Mouse (Mus musculus) cerebellum, postnatal 14 days (tissue): ENCODE data around the gene Asic2.
A peak's percentile ranks its signal among the peaks of the same experiment; 100 is the strongest.

Source experiments
- DNase-seq, 2 experiments: peaks; one replicate each; pipeline ENCODE4 v3.0.0; 2021; ENCODE audit warnings: mixed read lengths in 2 of 2

The Asic2 gene

DNA sequence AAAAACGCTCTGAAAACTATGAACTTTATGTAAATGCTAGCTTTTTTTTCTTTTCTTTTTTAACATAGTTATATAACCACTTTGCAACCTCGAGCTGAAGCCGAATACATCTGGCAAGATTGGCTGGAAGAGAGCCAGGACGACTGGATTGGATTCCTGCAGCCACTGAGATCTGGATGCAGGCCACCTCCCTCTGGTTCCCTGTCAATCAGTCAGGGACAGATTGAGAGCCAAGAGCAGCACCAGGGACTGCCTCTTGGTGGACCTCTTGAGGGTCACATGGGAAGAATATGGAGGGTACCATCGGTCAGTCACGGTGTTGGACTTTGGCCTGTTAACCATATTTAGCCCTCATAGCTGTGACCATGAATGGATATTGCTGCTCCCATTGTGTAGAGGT, 994.3 kb downstream of the Asic2 start:
- DNase-seq: peak; percentile 45 to 67

DNA sequence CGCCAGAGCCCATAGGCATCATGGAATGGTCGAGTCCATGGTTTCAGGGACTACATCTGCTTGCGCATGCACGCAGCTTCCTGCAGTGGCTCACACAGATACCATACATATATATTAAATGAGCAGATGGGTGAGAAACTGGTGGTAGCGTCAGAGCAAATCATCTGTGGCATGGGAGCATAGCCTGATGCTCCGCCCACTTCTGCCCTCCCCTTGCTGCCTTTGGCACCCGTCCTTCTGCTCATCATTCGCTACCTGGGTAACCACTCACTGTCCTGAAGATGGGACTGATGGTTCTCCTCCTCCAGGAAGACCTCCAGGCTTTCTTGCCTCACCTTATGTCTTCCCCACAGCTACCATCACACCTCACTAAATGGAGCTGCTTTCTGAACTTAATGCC, 995.0 kb downstream of the Asic2 start:
- DNase-seq: no peak

DNA sequence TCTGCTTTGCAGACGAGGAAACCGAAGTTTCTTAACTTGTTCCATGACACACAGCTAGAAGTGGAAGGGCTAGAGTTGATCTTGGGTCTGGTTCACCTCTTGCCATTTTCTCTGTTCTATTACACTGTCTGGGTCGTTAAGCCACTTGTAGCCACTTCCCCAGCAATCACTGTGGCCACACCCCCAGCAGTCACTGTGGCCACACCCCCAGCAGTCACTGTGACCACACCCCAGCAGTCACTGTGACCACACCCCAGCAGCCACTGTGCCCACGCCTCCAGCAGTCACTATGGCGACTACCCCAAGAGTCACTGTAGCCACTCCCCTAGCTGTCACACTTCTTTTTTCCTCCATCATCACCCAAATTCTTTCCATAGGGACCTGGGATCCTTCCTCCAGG, 1000.7 kb downstream of the Asic2 start:
- DNase-seq: no peak

DNA sequence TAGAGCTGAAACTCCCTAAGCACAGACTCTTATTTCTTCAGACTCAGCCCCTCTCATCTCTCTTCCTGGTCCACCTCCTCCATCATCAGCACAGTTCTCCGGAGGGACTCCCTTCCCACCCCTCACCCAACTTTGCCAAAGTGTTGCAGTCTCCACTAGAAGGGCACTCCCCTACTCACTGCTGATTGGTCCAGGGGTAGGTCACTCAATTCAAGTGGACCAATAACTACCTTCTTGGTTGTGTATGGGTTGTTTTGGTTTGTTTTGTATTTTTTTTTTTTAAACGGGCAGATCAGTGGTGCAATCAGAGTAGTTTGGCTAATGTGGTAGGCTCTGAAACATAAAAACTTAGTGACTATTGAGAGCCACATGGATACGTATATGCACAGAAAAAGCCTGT, 1002.2 kb downstream of the Asic2 start:
- peak in 1 of 2 experiments; percentile 49 for DNase-seq

DNA sequence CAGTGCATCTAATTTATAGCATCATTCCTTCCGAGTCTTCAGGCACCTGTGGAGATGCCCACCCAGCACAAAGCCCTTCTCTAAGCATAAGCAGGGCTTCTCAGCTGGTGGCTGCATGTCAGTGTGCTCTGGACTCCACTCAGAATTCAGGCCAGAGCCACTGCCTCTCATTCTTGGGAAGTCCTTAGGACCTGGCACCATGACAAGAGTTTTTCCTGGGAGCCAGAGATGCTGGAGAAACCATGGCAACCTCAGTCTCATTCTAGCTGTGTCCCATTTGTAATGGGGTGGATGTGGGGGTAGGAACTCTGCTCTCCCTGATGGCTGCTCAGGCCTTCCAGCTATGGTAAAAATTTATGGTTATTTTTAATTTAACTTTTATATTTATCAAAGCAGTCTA, 1006.9 kb downstream of the Asic2 start:
- DNase-seq: peak; percentile 82 to 83

DNA sequence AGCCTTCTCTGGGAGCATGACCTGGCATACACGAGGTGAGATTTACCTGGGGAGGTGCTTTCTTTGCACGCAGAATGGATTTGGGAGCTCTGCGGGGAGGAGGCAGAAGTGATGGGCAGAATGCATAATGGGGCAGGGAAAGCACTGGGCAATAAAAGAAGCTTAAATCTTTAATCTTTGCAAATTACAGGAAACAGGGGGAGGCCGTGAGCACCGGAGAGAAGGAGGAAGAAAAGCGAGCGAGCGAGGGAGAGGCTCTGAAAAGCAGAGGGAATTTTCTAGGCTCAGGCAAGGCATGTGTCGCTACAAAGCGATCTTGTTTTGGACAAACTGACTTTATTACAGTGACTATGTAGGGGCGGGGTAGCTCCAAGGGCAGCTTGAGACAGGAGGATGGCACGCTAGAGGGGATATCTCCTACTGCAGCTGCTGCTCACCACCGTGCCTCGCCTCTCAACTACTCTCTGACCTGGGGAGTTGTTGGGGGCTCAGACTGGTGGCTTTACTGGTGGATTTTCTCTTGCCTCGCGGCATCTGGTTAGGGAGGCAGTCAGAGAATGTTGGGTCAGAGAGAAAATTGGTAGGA, 1010.1 kb downstream of the Asic2 start:
- DNase-seq: no peak

DNA sequence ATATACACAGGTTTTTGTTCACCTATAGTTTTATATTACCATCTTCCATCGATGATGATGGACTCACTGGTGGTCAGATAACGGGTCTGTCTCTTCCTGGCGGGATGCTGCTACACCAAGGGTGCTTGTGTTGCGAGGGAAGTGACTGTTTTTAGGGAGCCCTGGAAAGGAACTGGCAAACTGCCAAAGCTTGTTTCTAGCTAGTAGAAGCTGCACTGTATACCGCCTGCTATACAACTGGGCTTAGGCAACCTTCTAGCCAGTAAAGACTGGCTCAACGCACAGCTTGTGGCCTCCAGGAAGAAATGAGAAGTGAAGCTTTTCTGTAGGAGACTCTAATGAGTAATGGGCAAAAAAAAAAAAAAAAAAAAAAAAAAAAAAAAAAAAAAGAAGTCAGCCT, 1012.3 kb downstream of the Asic2 start:
- DNase-seq: peak; percentile 27 to 36

DNA sequence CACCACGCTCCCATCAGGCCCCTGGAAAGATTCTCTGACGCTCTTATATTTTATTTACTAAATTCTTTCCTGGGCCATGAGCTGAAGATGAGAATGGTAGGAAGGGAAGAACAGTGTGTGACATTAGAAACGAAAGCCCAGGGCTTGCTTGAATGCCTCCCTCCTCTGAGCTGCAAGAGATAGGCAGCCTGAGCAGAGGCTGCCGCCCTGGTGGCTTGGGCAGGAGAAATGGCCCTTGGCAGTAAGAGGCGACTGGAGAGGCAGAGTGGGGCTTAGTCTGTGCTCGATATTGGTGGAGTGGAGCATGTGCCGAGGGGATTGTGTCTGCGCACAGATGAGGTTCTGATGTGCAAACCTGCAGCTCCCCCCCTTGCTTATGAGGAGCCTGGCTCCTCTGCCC, 1014.1 kb downstream of the Asic2 start:
- peak in 1 of 2 experiments; percentile 32 for DNase-seq

DNA sequence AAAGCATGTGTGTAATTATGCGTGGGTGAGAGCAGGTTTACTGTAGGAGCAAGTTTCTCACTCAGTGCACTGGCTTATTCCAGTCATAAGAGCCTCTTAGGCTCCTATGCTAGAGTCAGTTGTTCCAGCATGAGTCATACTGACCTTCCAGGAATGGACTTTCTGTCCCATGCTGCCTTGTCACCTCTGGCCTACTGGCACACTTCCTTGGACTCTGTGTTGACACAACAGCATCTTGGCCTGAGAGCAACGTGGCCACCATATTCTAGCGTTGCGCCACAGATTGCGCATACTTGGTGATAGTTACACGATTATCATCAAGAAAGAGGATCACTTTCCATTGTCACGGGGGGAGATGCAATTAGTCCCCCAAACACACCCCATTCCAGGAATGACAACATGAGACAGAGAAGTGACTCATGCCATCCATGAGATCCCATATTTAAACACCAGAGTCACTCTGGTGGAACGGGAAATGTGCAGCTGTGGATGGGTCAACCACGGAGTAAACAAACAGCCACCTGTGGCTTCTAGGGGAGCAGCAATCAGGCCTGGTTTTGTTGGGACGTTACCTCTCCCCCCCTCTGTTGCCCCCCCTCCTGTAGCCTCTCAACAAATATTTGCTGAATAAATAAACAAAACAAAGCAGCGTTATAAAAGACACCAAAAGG, 1019.1 kb downstream of the Asic2 start:
- no peak for DNase-seq

DNA sequence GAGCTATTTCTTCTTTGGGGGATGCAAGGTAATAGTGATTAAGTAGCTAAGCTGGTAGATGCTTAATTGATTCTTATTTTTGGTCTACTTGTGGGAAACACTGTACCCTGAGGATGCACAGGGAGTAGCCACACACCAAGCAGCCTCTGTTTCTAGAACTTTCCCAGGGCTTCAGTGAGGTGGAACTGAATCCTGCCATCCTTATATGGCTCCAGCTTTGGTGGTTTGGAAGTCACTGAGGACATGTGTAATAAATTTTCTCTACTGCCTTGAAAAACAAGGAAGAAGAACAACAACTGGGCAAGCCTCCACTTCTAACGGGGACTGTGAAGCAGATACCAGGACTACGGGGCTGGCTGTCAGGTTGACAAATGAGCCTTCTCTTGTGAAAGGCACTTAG, 1020.2 kb downstream of the Asic2 start:
- no peak for DNase-seq

DNA sequence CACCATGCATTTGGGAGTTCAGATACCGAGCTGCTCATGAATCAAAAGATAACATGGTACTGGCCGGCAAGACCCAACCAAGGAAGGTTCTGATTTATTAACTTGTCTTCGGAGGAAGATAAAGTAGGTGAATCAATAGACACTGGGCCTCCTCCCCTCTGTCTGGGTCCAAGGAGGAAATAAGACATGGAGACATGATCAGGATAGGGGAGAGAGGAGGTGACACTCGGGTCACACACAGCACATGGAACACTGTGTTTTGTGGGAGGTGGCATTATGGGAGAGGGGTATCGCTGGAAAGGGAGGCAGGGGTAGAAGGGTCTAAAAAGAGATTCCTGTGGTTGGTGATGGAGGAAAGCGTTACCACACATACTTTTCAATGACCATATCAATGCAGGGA, 1022.1 kb downstream of the Asic2 start:
- DNase-seq: no peak

DNA sequence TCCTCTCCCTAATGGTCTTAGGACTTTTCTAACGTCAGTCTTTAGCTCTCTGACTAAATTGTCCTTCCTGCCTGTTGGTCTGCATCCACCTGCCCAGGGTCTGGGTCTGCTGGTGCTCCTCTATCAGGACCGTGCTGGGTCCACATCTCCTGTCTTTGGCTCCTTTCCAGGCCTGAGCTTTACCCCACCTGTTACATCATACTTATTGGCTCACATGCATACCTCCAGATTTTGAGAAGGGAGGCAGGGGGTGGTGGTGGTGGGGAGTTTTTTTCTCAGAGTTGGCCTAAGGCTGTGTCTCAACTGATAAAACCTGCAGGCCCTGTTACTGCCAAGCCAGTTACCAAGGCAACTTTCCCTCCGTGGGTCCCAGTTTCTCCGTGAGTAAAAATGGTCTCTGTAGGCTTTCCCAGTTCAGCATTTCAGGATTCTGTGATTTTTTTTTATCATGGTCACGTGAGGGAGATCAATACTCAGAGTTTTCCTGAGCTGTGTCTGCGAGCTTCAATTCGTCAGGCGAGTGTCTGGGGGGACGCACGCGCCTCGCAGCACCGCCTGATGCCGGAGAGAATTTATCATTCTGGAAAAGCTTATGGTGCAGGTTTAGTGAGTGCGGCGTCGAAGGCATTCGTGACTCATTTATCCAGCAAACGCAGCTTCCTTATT, 1044.8 kb downstream of the Asic2 start:
- peak; percentile 47 to 55 for DNase-seq

DNA sequence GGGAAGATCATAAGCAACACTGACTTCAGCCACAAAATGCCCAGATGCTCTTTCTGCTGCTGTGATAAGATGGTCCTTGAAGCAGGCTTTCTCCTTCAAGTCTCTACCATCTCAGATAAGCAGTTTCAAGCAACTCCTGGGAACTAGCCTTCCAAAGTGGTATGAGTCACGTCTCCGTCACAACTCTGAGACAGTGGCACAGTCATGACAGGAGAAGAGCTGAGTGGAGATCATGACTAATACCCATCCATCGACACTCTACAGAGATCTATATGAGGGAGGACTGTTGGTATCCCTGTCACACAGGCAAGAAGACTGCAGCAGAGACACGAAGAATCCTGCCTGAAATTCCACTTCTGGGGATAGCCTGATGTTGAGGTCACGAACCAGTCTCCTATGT, 1049.9 kb downstream of the Asic2 start:
- no peak for DNase-seq

DNA sequence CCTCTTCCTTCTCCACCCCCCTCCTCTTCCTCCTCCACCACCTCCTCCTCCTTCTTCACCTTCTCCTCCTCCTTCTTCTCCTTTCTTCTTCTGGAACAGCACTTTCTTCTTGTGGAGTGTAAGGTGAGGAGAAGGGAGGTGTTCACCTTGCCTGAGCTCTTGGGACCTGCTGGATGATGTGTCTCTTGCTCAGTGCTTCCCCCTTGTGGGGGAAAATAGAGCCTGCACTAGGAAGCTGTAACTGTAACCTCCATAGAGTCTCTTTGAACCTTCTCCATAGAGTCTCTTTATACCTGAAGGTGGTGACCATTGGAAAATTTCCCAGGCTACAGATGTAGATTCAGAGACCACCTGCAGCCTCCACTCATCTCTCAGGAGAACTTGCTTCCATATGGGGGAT, 1050.6 kb downstream of the Asic2 start:
- DNase-seq: peak in 1 of 2 experiments; percentile 52

DNA sequence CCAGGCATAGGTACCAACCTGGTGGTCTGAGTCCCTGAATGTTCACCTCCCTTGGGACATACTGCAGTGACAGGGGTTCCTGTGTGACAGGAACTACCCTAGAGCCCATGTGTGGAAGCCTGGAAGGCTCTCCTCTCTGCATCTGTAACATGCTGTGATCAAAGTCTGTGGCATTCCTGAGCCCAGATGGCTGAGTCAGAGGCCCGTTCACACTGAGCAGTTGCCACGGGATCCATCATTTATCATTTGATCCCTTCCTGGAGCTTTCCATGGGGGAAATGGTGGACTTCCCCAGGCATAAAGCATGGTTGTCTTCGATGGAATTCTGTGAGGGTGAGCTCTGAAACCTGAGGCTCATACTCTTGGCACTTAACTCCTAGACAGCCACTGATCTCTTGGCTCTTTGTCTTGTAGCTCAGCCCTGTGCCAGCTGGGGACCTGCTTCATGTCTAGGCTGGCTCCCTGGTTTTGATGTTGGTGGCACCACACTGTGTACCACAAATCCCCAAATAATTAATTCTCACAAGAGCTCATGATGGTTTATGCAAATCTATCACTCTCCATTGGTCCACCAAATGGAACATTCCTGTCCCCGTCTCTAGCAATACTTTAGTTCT, 1054.7 kb downstream of the Asic2 start:
- DNase-seq: peak; percentile 55 to 61

DNA sequence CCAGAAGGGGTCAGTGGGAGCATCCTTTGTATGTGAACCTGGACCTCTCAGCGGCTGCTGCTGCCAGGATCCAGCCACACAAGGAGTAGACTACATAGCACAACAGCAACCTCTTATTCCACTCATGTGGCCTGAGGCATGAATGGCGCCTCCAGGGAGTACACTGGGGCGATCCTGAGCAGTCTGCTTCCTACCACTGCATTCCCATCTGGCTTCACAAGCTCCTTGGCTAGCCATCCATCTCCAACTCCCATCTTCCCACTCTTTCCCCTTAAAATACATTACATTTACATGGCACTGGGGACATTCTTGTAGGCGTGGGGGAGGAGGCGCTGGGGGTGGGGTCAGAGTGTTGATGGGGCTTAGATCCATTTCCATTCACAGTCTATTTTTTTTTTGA, 1055.5 kb downstream of the Asic2 start:
- DNase-seq: no peak

DNA sequence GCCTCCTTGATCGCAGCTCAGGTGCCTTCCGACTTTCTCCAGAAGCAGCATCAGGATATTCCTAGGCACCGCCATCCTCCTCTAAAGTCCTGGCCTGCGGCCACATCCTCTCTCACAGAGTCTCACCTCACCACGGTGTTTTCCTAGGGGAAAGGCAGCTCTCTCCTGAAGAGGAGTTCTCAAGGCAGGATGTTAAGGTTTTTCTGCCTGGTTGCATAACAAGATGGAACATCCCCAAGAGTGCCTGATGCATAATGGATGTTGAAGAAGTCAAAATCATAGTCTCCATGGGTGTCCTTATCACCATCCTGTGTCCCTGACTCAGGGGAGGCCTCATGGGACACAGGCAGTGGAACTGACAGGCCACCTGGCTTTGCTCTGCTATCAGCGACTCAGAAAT, 1060.4 kb downstream of the Asic2 start:
- no peak for DNase-seq

DNA sequence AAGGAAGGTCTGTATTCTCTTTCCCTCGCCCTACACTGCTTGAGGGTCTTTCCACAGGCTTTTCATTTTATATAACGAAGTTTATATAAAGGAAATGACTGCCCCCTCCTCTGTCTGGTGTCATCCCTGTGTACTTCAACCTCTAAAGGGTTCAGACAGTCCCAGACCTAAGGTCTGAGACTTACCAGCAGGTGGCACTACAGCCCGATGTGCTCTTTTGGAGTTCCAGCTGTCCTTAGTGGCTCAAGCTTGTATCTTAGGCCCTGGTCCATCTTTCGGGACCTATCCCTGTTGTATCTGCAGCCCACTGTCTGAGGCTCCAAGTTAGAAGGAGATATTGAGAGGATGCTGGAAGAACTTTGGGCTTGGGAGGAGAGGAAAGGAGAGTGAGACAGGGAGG, 1061.8 kb downstream of the Asic2 start:
- DNase-seq: peak; percentile 86 to 91

DNA sequence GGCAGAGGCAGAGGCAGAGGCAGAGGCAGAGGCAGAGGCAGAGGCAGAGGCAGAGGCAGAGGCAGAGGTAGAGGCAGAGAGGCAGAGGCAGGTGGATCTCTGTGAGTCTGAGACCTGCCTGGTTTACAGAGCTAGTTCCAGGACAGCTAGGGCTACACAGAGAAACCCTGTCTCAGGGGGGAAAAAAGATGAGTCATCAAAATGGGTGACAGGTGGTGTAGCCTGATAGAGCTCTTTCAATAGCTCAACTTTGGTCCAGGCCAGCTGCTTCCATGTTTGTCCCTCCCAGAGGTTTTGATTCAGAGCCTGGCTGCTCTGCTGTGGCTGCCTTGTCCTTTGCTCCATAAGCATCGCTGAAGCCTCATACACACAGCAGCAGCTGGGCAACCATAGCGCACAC, 1063.7 kb downstream of the Asic2 start:
- no peak for DNase-seq

DNA sequence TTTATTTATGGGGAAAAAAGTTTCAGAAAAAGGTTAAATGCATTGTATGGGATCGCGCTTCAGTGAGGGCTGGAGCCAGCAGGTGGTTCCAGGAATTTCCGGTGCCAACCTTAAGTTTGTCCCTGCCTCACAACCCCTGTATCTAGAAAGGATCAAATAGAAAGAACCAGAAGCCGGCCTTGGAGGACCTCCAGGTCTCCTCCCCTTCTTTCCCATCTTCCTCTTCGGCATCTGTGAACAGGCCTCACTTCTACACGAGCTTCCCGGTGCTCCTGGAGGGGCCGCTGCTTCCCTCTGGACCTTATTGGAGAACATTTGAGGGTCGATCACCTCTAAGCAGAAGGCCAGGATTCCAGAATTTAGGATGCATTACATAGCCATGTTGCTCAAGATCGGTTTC, 1064.8 kb downstream of the Asic2 start:
- peak in 1 of 2 experiments; percentile 51 for DNase-seq

DNA sequence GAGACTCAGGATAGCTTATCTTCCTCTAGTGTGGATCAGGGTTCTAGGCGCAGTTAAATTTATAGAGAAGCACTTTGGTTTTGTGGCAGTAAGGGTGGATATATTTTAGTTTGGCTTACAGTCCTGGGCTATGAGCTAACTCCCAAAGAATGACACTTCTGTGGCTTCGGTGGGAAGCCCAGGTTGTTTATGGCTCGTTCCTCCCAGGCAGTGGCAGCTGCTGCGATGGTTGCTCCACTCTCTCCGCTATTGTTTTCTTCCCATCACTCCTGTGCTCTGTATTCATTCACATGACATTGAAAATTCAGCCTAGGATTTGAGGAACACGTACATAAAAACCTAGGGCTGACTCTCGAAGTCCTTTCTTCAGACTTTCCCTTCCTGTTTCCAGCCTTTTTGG, 1065.6 kb downstream of the Asic2 start:
- DNase-seq: no peak

DNA sequence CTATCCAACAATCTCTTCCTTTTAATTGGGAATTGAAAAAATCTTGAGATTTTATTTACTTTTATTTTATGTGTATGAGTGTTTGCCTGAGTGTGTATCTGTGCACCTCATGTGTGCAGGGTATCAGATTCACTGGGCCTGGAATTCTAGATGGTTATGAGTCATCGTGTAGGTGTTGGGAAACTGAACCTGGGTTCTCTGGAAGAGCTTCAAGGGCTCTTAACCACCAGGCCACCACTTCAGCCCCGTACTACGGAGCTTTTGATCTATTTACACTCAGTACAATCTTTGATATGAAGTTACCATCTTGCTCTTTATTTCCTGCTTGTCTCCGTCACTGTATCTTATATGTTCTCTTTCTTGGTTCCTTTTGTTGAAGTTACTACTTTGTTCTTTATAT, 1067.7 kb downstream of the Asic2 start:
- DNase-seq: no peak

DNA sequence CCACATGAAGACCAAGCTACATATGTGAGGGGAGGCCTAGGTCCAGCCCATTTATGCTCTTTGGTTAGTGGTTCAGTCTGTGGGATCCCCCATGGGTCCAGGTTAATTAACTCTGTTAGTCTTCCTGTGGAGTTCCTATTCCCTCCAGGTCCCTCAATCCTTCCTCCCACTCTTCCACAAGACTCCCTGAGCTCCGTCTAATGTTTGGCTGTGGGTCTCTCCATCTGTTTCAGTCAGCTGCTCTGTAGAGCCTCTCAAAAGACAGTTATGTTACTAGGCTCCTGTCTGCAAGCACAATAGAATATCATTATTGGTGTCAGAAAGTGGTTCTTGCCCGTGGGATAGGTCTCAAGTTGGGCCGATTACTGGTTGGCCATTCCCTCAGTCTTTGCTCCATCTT, 1072.4 kb downstream of the Asic2 start:
- peak in 1 of 2 experiments; percentile 48 for DNase-seq
